Mouse (Mus musculus) large intestine, adult 2 months (tissue): ENCODE data around the gene Sytl3. TPM values are rescaled to one million over a fixed set of nuclear protein-coding genes. Genes with fewer than 3 reads are reported as not detected.
A peak's percentile ranks its signal among the peaks of the same experiment; 100 is the strongest.
"Not testable (repeated sequence)": the region's sequence is repeated elsewhere in the genome, so short reads cannot be mapped to it uniquely, and the experiment has no call there.

Experiments used
- DNase-seq: peaks from one replicate; pipeline ENCODE4 v3.0.0-alpha.2; 2012; ENCODE audit warnings: low read depth, low spot score
- WGBS: fragments of 180-500 bp; shearing (Covaris S2); methylation state at CpG from one replicate; pipeline ENCODE4 v1.1.7; 2018; 5-methylcytosine and 5-hydroxymethylcytosine counted together
- polyA plus RNA-seq: library from polyadenylated mRNA; depleted of rRNA; stranded (reverse); fragments of >200 nt; gene quantifications from 2 replicates; pipeline ENCODE4 v1.2.3, GENCODE M21; 2012; rRNA removed

Sytl3 gene
- 3.6 and 5.7 TPM in 2 replicates for polyA plus RNA-seq

- WGBS, result 88% methylated on average over 5 of the region's 7 CpGs
- DNase-seq, result not testable (repeated sequence)
Observed at GRCm38 (mm10) chr17:6658801-6659200, at the start of gene Sytl3. Gene Sytl3, plus strand, starts transcription at chr17:6659093.

- 89% methylated on average over 11 of the region's 14 CpGs for WGBS
- not testable (repeated sequence) for DNase-seq
Observed at GRCm38 (mm10) chr17:6613524-6613923, 45.4 kb upstream of the Sytl3 start.

- 76% methylated on average over 6 of the region's 9 CpGs for WGBS
Observed at GRCm38 (mm10) chr17:6614316-6614715, 44.6 kb upstream of the Sytl3 start.

GRCm38 (mm10) chr17:6616731-6617130, 42.2 kb upstream of the Sytl3 start:
- 98% methylated on average over 9 of the region's 9 CpGs for WGBS
- not testable (repeated sequence) for DNase-seq

More at GRCm38 (mm10) chr17:6614316-6614715, 44.6 kb upstream of the Sytl3 start:
- DNase-seq, result not testable (repeated sequence)

- not testable (repeated sequence) for DNase-seq
- WGBS, result 29% methylated on average over 8 of the region's 13 CpGs
Observed at GRCm38 (mm10) chr17:6617689-6618400, 41.0 kb upstream of the Sytl3 start.

GRCm38 (mm10) chr17:6619271-6619670, 39.6 kb upstream of the Sytl3 start:
- WGBS, result 91% methylated on average over 5 of the region's 5 CpGs

GRCm38 (mm10) chr17:6620035-6620434, 38.9 kb upstream of the Sytl3 start:
- not testable (repeated sequence) for DNase-seq
- WGBS, result 52% methylated on average over 6 of the region's 6 CpGs

More at GRCm38 (mm10) chr17:6619271-6619670, 39.6 kb upstream of the Sytl3 start:
- not testable (repeated sequence) for DNase-seq

- 42% methylated on average over 18 of the region's 20 CpGs for WGBS
- DNase-seq, result not testable (repeated sequence)
Observed at GRCm38 (mm10) chr17:6620730-6621451, 38.0 kb upstream of the Sytl3 start.

- not testable (repeated sequence) for DNase-seq
- WGBS, result 45% methylated on average over 11 of the region's 12 CpGs
Observed at GRCm38 (mm10) chr17:6621976-6622375, 36.9 kb upstream of the Sytl3 start.

GRCm38 (mm10) chr17:6624926-6625558, 33.9 kb upstream of the Sytl3 start:
- not testable (repeated sequence) for DNase-seq
- 78% methylated on average over 2 of the region's 6 CpGs for WGBS

- not testable (repeated sequence) for DNase-seq
- WGBS, result 54% methylated on average over 4 of the region's 4 CpGs
Observed at GRCm38 (mm10) chr17:6630398-6630797, 28.5 kb upstream of the Sytl3 start.

GRCm38 (mm10) chr17:6632850-6633249, 26.0 kb upstream of the Sytl3 start:
- 90% methylated on average over 6 of the region's 6 CpGs for WGBS
- DNase-seq, result not testable (repeated sequence)

GRCm38 (mm10) chr17:6635781-6636180, 23.1 kb upstream of the Sytl3 start:
- DNase-seq, result not testable (repeated sequence)
- 38% methylated on average over 2 of the region's 4 CpGs for WGBS

- 77% methylated on average over 5 of the region's 5 CpGs for WGBS
- no peak for DNase-seq
Observed at GRCm38 (mm10) chr17:6636861-6637260, 22.0 kb upstream of the Sytl3 start.

GRCm38 (mm10) chr17:6637434-6637833, 21.5 kb upstream of the Sytl3 start:
- DNase-seq, result not testable (repeated sequence)
- 90% methylated on average over 4 of the region's 4 CpGs for WGBS

GRCm38 (mm10) chr17:6638444-6638843, 20.4 kb upstream of the Sytl3 start:
- DNase-seq, result not testable (repeated sequence)
- WGBS, result 76% methylated on average over 8 of the region's 8 CpGs

GRCm38 (mm10) chr17:6639486-6639885, 19.4 kb upstream of the Sytl3 start:
- DNase-seq, result not testable (repeated sequence)
- WGBS, result 95% methylated on average over 17 of the region's 21 CpGs

GRCm38 (mm10) chr17:6640044-6640637, 18.8 kb upstream of the Sytl3 start:
- not testable (repeated sequence) for DNase-seq
- WGBS, result 89% methylated on average over 10 of the region's 10 CpGs

GRCm38 (mm10) chr17:6640771-6641429, 18.0 kb upstream of the Sytl3 start:
- WGBS, result 40% methylated on average over 14 of the region's 14 CpGs
- peak; percentile 22 for DNase-seq
